ENCODE assay signal across 16 mouse cellular contexts in the genomic region with DNA sequence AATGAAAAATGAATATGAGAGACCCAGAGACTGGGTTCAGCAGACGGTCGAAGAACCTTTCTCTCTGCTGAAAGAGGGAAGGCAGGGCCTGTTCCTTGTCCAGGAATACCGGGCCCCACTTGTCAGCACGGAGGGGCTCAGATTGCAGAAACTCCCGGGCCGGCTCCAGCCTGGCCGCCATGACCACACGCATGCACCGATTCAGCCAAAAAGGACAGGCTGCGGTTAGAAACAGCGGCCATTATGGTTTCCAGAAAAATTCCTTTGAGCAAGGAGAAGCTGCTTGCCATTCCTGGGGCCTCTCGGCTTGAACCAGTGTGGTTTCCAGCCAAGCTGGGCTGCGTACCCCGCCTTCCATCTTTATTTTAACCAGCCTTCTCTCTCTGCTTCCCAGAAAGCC.
A peak's percentile ranks its signal among the peaks of the same experiment; 100 is the strongest.
DNase-seq lines count a peak whose midpoint lies in the region; ATAC-seq and TF ChIP-seq lines count a peak whose summit lies in the region.
"Had no signal": no experiment of that assay in that cellular context is flagged by ENCODE, and none has a peak within 500 bp of the region (broad histone marks: within the 10 kb centered on the region; RNA-seq: fewer than 3 reads in every experiment).

No protein-coding gene starts in this region.

- no peak overlapping the region for H3K4me3 ChIP-seq in heart, embryonic 13.5 days
- peak overlapping the region; percentile 64 for H3K4me3 ChIP-seq in E14TG2a.4 (replicated peaks; ENCODE audit: low read length)
- H3K4me3 ChIP-seq in embryonic facial prominence, embryonic 10.5 days = no peak overlapping the region
- no peak overlapping the region for H3K4me3 ChIP-seq in limb, embryonic 11.5 days (ENCODE audit: low read depth, low read length)
- H3K4me3 ChIP-seq: erythroblast, embryonic 14.5 days; liver, embryonic 15.5 days; midbrain, embryonic 12.5 days; neural tube, embryonic 12.5 days had no signal

- H3K27me3 ChIP-seq in heart, embryonic 13.5 days (replicated peaks) = peaks cover 6% of the 10 kb centered on the region; the same call in 1 of the 2 replicates
- no peaks in the 10 kb centered on the region for H3K27me3 ChIP-seq in E14TG2a.4 (ENCODE audit: insufficient read depth, low read length)
- peaks cover 6% of the 10 kb centered on the region; the same call in 1 of the 2 replicates for H3K27me3 ChIP-seq in embryonic facial prominence, embryonic 10.5 days (replicated peaks; ENCODE audit: low read depth, poor library complexity, severe bottlenecking)
- H3K27me3 ChIP-seq in limb, embryonic 11.5 days (ENCODE audit: control insufficient read depth, insufficient read depth, low read length) = no peaks in the 10 kb centered on the region
- H3K27me3 ChIP-seq: neural tube, embryonic 12.5 days had no signal

- H3K9me3 ChIP-seq in heart, embryonic 13.5 days = peaks cover 7% of the 10 kb centered on the region; the same call in 1 of the 2 replicates
- H3K9me3 ChIP-seq in E14TG2a.4 (ENCODE audit: low read length) = peaks cover 18% of the 10 kb centered on the region
- H3K9me3 ChIP-seq in embryonic facial prominence, embryonic 10.5 days = peaks cover 4% of the 10 kb centered on the region; the same call in 1 of the 2 replicates
- no peaks in the 10 kb centered on the region for H3K9me3 ChIP-seq in limb, embryonic 11.5 days (ENCODE audit: control insufficient read depth, low read length)
- H3K9me3 ChIP-seq: liver, embryonic 15.5 days; midbrain, embryonic 12.5 days; neural tube, embryonic 12.5 days had no signal

- no peak for TF ChIP-seq CTCF in E14TG2a.4 (conservative IDR thresholded peaks at IDR 0.05; ENCODE audit: low read length)

- H3K4me2 ChIP-seq in heart, embryonic 13.5 days = no peak overlapping the region
- H3K4me2 ChIP-seq in limb, embryonic 11.5 days (ENCODE audit: low read depth, severe bottlenecking) = no peak overlapping the region
- H3K4me2 ChIP-seq: liver, embryonic 15.5 days; midbrain, embryonic 12.5 days; neural tube, embryonic 12.5 days had no signal

- no peaks in the 10 kb centered on the region for H3K36me3 ChIP-seq in heart, embryonic 13.5 days
- peaks cover 5% of the 10 kb centered on the region; the same call in 1 of the 2 replicates for H3K36me3 ChIP-seq in E14TG2a.4 (ENCODE audit: insufficient read depth, low read length)
- no peaks in the 10 kb centered on the region for H3K36me3 ChIP-seq in embryonic facial prominence, embryonic 10.5 days (replicated peaks)
- H3K36me3 ChIP-seq in limb, embryonic 11.5 days (ENCODE audit: control insufficient read depth, insufficient read depth, low read length) = no peaks in the 10 kb centered on the region
- H3K36me3 ChIP-seq: liver, embryonic 15.5 days; midbrain, embryonic 12.5 days; neural tube, embryonic 12.5 days had no signal

- DNase-seq in heart, postnatal 36 days = no peak
- no peak for DNase-seq in embryonic facial prominence, embryonic 10.5 days (ENCODE audit: low spot score)
- DNase-seq in limb, embryonic 11.5 days (ENCODE audit: low spot score) = no peak
- DNase-seq: gastrocnemius, postnatal 10 days; kidney, adult 8-10 months; thymus, postnatal 4 days had no signal

- 47% methylated on average over 14 of the region's 14 CpGs for WGBS in heart, embryonic 13.5 days
- WGBS in embryonic facial prominence, embryonic 10.5 days = 77% methylated on average over 14 of the region's 14 CpGs
- WGBS in limb, embryonic 11.5 days = 80% methylated on average over 14 of the region's 14 CpGs

- ATAC-seq in heart, embryonic 13.5 days (ENCODE audit: extremely low read depth, insufficient number of reproducible peaks, low FRiP score, low TSS enrichment) = no peak
- ATAC-seq in limb, embryonic 11.5 days (ENCODE audit: insufficient number of reproducible peaks, low FRiP score, low TSS enrichment, low read depth) = no peak
- no peak for ATAC-seq in inflammation-experienced regulatory T-cells, adult 6 months
- ATAC-seq in megakaryocyte, adult 5-6 weeks (ENCODE audit: poor library complexity, severe bottlenecking) = no peak
- no peak for ATAC-seq in erythroid progenitor cell, adult 5-6 weeks (replicated peaks; ENCODE audit: low FRiP score, poor library complexity, severe bottlenecking)
- ATAC-seq: activated CD4-positive, CD25-positive, alpha-beta regulatory T cell, adult 4 months had no signal

- H3K4me1 ChIP-seq in heart, embryonic 13.5 days = peaks cover 13% of the 10 kb centered on the region; the same call in 1 of the 2 replicates
- H3K4me1 ChIP-seq in E14TG2a.4 (replicated peaks; ENCODE audit: low read depth, low read length) = peaks cover 68% of the 10 kb centered on the region
- peaks cover 31% of the 10 kb centered on the region for H3K4me1 ChIP-seq in embryonic facial prominence, embryonic 10.5 days
- peaks cover 10% of the 10 kb centered on the region for H3K4me1 ChIP-seq in limb, embryonic 11.5 days (ENCODE audit: control insufficient read depth, insufficient read depth, low read length)
- H3K4me1 ChIP-seq: liver, embryonic 15.5 days; neural tube, embryonic 12.5 days had no signal

- H3K27ac ChIP-seq in heart, embryonic 13.5 days (replicated peaks) = peak overlapping the region; percentile 46
- H3K27ac ChIP-seq in embryonic facial prominence, embryonic 10.5 days (replicated peaks) = peak overlapping the region; percentile 73
- peak overlapping the region; percentile 63; the same call in 1 of the 2 replicates for H3K27ac ChIP-seq in limb, embryonic 11.5 days (replicated peaks; ENCODE audit: low read depth, low read length)
- H3K27ac ChIP-seq: liver, embryonic 15.5 days; midbrain, embryonic 12.5 days; neural tube, embryonic 12.5 days had no signal

- H3K9ac ChIP-seq in heart, embryonic 13.5 days = no peak overlapping the region
- no peak overlapping the region for H3K9ac ChIP-seq in limb, embryonic 11.5 days (ENCODE audit: low read length)
- H3K9ac ChIP-seq: liver, embryonic 15.5 days; midbrain, embryonic 12.5 days; neural tube, embryonic 12.5 days had no signal

- intact Hi-C loops in heart, postnatal 36 days (cut with DNase I) = no loop called here
